Mouse (Mus musculus) thymus, postnatal 10 days (tissue): ENCODE results near the gene Tlk2.

Experiments
- DNase-seq, 2 experiments: peaks; one replicate each; pipeline ENCODE4 v3.0.0; 2021; ENCODE audit warnings: low spot score in 2 of 2

The Tlk2 gene

GRCm38 (mm10) chr11:105261601-105262351 lies 83.2 kb downstream of the Tlk2 start:
- no peak for DNase-seq

GRCm38 (mm10) chr11:105264506-105264905 lies 85.9 kb downstream of the Tlk2 start:
- no peak for DNase-seq

GRCm38 (mm10) chr11:105264988-105265387 lies 86.4 kb downstream of the Tlk2 start:
- DNase-seq, result no peak

GRCm38 (mm10) chr11:105270155-105270554 lies 91.5 kb downstream of the Tlk2 start:
- DNase-seq, result peak in 1 of 2 experiments; percentile 13

DNA sequence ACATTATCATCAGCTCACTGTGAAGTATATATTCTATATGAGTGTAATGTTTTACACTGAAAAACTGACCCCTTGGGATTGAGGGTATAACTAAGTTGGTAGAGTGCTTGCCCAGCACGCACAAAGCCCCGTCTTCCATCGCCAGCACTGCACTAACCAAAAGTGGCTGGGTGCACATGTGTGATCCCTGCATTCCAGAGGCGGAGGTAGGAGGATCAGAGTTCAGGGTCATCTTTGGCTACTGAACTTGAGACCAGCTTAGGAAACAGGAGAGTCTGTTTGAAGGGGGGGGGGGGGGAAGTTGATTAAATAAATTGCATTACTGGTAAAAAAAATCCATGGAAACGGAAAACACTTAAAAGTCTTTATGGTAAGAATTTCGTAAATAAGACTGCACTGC lies 101.8 kb downstream of the Tlk2 start:
- no peak for DNase-seq

- DNase-seq, result no peak
These were observed 102.7 kb downstream of the Tlk2 start for GRCm38 (mm10) chr11:105281291-105281690.

GRCm38 (mm10) chr11:105281763-105282459 lies 103.3 kb downstream of the Tlk2 start:
- no peak for DNase-seq

GRCm38 (mm10) chr11:105282460-105282859 lies 103.9 kb downstream of the Tlk2 start:
- DNase-seq, result no peak

- no peak for DNase-seq
These were observed 104.4 kb downstream of the Tlk2 start for GRCm38 (mm10) chr11:105283016-105283415.

- no peak for DNase-seq
These were observed 107.1 kb downstream of the Tlk2 start for GRCm38 (mm10) chr11:105285720-105286119.

- no peak for DNase-seq
These were observed 110.8 kb downstream of the Tlk2 start for GRCm38 (mm10) chr11:105289403-105289802.

DNA sequence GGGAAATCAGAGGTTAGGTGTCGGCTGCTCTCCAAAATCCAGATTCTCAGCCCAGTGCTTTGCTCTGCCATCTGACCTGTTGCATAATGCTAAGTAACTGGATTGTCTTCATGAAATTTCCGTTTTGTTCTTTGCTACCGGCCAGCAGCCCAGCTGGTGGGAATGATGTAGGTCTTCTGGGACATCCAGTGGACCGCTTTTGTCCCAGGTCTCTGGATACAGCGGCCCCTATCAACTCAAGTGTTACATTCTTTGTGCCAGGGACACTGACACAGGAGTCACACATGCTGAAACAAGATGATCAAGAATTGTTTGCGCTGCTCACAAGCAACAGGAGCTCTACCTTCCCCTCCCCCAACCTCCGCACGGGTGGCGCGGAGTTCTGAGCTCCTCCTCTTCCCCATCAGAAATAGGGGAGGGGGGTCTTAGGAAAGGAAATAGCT lies 113.1 kb downstream of the Tlk2 start:
- DNase-seq, result no peak

GRCm38 (mm10) chr11:105292124-105293071 lies 113.8 kb downstream of the Tlk2 start, which contains the start of gene Mrc2:
Gene Mrc2, plus strand, starts transcription at chr11:105292643.
- no peak for DNase-seq

DNA sequence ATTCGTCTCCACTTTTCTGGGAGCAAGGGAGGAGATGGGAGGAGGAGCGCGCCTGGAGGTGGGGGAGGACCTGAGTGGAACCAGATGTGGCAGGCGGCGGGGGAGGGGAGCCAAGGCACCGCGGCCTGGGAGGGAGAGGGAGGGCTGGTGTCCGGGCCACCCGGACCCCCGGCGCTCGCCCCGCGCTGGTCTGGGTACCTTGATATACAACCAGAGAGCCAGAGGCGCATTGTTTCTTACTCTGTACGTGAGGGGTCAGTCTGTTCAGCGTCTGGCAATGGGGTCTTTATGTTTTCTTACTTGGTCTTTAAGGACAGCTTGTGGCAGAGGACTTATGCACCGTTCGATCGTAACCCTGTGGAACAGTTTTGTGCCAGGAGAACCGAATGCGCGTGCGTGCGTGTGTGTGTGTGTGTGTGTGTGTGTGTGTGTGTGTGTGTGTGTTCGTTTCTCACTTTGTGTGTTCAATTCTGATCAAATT lies 114.5 kb downstream of the Tlk2 start:
- DNase-seq, result no peak

GRCm38 (mm10) chr11:105293901-105294494 lies 115.4 kb downstream of the Tlk2 start:
- DNase-seq, result no peak

DNA sequence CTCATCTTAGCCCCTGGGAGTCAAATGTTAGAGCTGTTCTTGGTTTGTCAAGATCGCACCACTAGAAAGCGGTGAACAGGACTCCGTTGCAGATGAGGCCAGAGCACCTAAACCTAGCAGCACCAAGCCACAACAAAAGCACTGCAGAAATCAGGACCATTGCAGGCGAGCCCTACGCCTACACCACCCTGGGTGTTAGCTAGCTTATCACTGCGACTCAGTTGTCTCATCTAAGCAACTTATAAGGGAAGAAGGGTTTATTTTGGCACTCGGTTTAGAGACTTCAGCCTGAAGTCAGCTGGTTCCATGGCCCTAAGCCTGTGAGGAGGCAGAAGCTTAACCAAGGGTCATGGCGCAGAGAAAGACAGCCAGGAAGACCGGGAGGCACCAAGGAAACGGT lies 117.5 kb downstream of the Tlk2 start:
- DNase-seq, result no peak

DNA sequence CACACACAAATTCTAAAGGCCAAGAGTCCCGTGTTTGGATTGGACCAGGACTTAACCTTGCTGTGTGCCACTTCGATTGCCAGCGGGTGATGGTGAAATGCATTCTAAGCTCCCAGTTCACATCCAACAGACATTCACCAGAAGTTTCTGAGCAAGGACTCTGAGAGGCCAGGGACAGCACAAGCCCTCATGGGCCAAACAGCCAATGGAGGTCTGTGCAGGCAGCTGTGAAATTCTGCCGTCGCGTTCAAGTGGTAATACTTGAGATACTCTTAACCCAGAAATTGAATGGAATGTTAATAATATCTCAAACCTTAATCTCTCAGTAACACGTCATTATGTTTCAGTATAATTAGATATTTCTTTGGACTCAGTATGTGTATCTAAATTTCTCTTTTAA lies 131.6 kb downstream of the Tlk2 start:
- no peak for DNase-seq

DNA sequence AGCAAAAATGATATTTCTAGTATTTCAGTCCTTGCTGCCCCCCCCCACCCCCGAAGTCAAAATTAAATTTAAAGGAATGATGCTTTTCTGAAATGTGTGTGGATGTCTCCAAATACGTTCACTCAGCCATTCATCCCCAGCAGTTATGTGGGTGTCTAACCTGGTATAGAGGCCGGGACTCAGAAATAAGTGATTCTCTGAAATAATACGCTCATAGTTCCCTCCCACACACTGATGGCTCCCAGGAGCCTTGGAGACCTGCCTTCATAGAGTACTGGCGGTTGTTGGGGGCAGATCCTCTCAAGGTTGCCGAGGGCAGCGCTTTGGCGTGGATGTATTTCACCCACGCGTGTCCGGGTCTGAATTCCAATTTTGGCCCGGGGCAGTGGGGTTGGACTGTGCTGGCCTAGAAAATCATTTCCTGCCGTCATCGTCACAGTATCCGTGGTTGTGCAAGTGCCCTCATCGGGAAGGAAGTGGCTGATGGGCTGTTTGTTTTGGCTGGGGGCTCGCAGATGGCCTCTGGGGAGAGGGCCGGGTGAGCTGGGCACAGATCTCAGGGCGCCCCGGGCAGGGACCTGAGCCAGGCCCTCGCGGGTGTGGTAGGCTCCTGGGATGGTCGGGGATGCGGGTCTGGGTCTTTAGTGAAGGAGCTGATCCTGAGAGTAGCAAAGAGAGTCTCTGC lies 132.8 kb downstream of the Tlk2 start:
- no peak for DNase-seq

GRCm38 (mm10) chr11:105312311-105312942 lies 133.8 kb downstream of the Tlk2 start:
- no peak for DNase-seq

DNA sequence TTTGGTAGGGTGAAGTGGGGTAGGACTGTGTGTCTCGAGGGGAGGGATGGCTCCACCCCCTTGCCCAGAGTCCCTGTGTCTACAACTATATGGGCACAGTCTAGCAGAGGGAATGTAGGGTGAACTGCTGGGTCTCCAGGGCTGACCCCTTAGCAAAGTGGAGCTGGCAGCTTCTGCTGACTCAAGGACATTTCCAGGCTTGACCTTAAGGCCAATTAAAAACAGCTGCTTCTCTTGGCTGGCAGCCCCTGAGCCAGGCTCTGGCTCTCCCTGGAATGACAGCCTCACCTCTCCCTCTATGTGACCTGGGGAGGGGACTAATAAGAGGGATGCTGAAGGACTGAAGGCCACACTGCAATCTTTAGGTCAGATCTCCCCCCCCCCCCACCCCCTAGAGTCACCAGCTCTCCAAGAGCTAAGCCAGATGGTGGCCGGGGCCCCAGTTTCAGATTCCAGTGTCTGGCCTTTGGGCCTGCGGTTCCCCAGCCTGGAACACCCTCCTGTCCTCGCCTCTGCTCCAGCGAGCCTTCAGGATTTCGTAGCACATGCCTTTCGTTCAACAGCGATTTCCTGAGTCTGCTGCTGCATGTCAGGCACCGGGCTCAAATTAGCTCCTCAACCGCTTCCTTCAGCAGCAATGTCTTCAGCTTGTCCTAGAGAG lies 134.5 kb downstream of the Tlk2 start:
- no peak for DNase-seq
